Mouse (Mus musculus): ENCODE data around the gene Apoe. TPM values are rescaled to one million over a fixed set of nuclear protein-coding genes. Genes with fewer than 3 reads are reported as not detected.

Gene Apoe
- polyA plus RNA-seq (2012; fragmentation: generic; extraction: Trizol): 10 to 100 TPM in 1 of 2 experiments, under 1 TPM in 1; 0.54 to 25.5 TPM

GRCm38 (mm10) chr7:19698907-19699826 lies at the start of gene Apoe:
Apoe (minus strand) TSS chr7:19699188.

DNA sequence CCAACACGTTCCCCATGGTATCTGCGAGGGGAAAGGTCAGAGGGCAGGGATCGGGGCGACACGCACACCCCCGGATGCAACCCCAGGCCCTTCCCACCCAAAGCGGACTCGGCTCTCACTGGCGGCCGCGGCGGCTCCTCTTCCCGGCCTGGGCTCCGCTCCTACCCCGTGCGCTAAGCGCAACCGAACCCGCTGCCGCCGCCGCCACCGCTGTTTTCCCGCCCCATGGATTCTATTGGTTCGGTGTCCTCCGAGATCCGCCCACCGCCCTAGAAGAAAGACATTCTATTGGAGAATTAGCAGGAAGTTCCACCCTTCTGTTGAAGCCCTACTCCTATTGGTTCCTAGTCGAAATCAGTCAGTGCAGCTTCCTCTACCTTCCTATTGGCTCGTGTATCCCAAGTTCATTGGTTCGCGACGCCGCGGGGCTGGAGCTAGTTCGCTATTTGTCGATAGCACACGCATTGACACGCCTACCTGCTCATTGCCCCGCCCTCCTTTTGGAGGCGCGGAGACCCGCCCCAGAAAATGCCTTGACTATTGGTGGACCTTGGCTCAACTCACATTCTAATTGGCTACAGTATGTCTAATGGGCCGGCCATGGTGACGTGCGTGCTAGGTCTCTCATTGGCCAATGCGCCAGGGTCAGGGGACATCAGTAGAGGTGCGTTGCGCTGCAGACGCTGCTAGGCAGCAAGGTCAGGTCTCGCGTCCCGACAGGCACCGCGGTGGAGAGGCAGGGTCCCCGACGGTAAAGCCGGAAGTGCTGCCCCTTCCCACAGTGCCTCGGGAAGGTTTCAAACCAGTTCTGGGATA lies 16.5 kb upstream of the Apoe start, which contains the start of gene Tomm40:
TSS of gene Tomm40 (minus strand) at position 200 of the 816 bp plus-strand sequence.

DNA sequence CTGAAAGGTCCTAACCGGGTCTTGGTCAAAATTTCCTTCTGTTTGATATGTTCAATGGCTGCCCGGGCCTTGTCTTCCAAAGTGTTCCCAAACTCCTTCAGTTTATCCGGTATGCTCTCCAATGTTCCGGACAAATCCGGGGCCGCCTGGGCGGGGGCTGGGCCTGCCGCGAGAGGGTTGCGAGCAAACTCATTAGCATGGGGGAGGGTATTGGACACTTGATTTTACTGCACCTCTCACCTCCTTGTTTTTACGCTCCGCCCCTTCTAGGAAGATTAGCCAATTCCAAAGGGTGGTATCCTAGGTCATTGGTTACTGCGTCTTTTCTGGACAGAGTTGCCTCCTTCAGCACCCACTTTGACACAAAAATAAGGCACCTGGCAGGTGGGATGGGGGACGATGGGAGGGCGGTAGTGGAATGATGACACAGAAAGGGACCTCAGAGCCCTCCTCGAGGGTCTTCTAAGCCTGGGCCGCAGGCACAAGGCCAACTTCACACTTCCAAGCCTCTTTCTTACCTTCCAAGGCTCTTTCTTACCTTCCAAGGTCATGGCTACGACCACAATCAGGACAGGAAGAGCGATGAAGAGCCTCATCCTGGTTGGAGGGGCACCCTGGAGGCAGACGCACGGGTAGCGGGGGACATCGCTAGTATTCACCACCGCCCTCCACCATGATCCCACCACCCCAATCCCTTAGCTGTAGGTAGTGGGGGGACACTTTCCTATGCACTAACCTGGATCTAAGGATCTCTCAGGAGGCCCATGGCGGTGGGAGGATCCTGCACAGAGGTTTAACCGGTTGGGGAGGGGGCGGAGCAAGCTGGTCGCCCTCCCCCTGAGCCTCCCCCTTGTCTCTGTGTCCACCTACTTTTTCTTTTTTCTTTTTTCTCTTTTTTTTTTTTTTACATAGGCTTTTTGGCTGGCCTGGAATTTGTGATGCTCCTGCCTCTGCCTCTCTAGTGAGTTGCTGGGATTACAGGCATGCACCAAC lies 6.8 kb downstream of the Apoe start, which contains the start of gene Apoc1:
TSS of gene Apoc1 (minus strand) at position 788 of the 993 bp plus-strand sequence.

DNA sequence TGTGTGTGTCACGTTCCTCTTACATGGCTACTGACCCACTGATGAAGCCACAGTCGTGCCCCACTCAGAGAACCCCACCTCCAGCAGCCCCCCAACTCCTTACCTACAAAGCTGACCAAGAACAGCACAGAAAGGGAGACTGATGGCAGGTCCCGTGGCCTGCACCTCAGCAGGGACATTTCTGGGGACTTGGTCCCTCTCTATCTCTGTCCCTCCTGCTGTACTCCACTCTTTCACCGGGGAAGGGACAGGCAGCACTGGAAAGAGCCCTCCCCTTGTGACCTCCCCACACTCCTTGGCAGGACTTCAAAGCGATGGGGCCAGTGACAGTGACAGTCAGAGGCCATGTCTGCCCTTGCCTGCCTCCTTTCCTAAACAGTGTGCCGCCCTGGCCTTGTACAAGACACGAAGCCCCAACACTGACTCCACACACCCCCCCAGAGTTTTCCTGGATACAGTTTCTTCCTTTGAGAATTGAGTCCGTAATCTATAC lies 17.7 kb downstream of the Apoe start, which contains the start of the genes Gm44805 and Apoc4:
TSS of gene Gm44805 (minus strand) at position 222 of the 493 bp plus-strand sequence.
TSS of gene Apoc4 (minus strand) at position 278 of the 493 bp plus-strand sequence.

DNA sequence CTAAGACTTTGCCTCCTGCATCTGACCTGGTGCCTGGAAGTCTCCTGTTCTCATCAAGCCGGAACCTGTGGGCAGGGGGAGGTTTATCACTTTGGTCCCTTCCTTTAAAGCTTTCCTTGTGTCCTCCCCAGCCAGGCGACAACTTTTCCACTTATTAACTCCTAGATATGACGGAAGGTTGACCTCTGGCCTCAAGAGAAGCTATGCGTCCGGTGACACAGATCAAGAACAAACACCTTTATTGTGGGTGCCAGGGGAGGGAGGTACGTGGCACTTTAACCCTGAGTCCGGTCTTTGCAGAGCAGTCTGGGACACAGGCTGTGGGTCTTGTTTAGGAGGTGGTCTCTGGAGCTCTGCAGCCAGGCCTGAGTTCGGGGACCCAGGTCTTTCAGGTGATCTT lies 21.1 kb downstream of the Apoe start, which contains the start of gene Apoc2:
TSS of gene Apoc2 (minus strand) at position 70 of the 400 bp plus-strand sequence.

DNA sequence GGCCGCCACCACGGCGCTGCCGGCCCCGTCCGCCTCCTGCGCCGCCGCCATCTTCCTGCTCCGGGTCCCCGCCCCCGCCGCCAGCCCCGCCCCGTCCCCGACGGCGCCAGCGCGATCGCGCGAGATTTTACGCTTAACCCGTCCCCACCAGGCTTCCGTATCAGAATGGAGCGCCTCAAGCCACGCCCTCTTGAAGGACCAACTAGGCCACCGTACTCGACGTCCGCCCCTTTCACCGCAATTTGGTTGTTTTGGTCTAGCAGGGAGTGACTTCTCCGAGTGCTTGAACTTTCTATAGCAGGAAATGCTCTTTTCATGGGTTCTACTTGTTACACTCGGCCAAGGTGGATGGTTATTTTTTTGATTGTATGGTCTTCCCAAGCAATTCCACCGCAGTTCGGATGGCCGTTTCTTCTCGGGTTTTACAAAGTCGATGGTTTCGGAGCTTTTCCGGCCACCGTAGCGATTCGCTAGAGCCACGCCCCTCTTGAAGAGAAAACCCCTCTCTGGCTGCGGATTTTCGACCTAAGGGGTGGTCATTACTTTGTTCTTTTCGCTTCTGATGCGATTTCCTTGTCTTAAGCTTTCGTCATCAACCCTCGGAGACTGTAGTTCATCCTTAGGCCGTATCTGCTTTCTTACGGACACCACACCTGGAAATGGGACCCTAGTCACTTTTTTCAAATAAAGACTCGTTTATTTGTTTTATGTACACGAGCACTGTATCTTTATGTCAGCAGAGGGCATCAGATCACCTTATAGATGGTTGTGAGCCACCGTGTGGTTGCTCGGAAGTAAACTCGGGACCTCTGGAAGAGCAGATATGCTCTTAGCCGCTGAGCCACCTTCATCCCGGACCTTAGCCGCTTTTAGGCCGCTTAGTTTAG lies 33.8 kb downstream of the Apoe start, which contains the start of gene Clptm1:
TSS of gene Clptm1 (minus strand) at position 79 of the 887 bp plus-strand sequence.

Other genes with a start within 250 kb of the Apoe start
- gene Mark4, start 240.4 kb downstream of the Apoe start, polyA plus RNA-seq (2012; fragmentation: generic; extraction: Trizol): 10 to 100 TPM in 1 of 2 experiments, 1 to 10 TPM in 1; 7.2 to 16.0 TPM
- under 1 TPM; 0.06 to 0.08 TPM for gene Exoc3l2, start 235.9 kb downstream of the Apoe start, polyA plus RNA-seq (2012; fragmentation: generic; extraction: Trizol)
- 1 to 10 TPM; 2.8 to 7.6 TPM for gene Bloc1s3, start 190.8 kb downstream of the Apoe start, polyA plus RNA-seq (2012; fragmentation: generic; extraction: Trizol)
- 100 to 1,000 TPM in 1 of 2 experiments, 10 to 100 TPM in 1; 46.3 to 112 TPM for gene Trappc6a, start 190.8 kb downstream of the Apoe start, polyA plus RNA-seq (2012; fragmentation: generic; extraction: Trizol)
- gene Nkpd1, start 181.3 kb downstream of the Apoe start, polyA plus RNA-seq (2012; fragmentation: generic; extraction: Trizol): under 1 TPM; 0.01 to 0.32 TPM
- gene Ppp1r37, start 136.1 kb downstream of the Apoe start, polyA plus RNA-seq (2012; fragmentation: generic; extraction: Trizol): 10 to 100 TPM; 33.3 to 45.0 TPM
- gene Zfp296, start 121.9 kb downstream of the Apoe start, polyA plus RNA-seq (2012; fragmentation: generic; extraction: Trizol): under 1 TPM in 1 of 2 experiments, not detected in 1; 0.07 TPM
- gene Gemin7, start 121.6 kb downstream of the Apoe start, polyA plus RNA-seq (2012; fragmentation: generic; extraction: Trizol): 100 to 1,000 TPM; 127 to 141 TPM
- 10 to 100 TPM; 11.9 to 28.1 TPM for gene Clasrp, start 94.7 kb downstream of the Apoe start, polyA plus RNA-seq (2012; fragmentation: generic; extraction: Trizol)
- gene Relb, start 69.8 kb downstream of the Apoe start, polyA plus RNA-seq (2012; fragmentation: generic; extraction: Trizol): 10 to 100 TPM; 11.9 to 33.1 TPM
- gene Clptm1, start 34.2 kb downstream of the Apoe start, polyA plus RNA-seq (2012; fragmentation: generic; extraction: Trizol): 10 to 100 TPM; 82.8 to 99.6 TPM
- gene Apoc2, start 21.2 kb downstream of the Apoe start, polyA plus RNA-seq (2012; fragmentation: generic; extraction: Trizol): under 1 TPM in 1 of 2 experiments, not detected in 1; 0.94 TPM
- not detected for gene Gm44805, start 17.8 kb downstream of the Apoe start, polyA plus RNA-seq (2012; fragmentation: generic; extraction: Trizol)
- gene Apoc4, start 17.7 kb downstream of the Apoe start, polyA plus RNA-seq (2012; fragmentation: generic; extraction: Trizol): 1 to 10 TPM in 1 of 2 experiments, not detected in 1; 4.6 TPM
- gene Apoc1, start 6.5 kb downstream of the Apoe start, polyA plus RNA-seq (2012; fragmentation: generic; extraction: Trizol): 10 to 100 TPM in 1 of 2 experiments, not detected in 1; 23.3 TPM
- gene Tomm40, start 16.2 kb upstream of the Apoe start, polyA plus RNA-seq (2012; fragmentation: generic; extraction: Trizol): 100 to 1,000 TPM in 1 of 2 experiments, 10 to 100 TPM in 1; 73.6 to 172 TPM
- gene Nectin2, start 51.3 kb upstream of the Apoe start, polyA plus RNA-seq (2012; fragmentation: generic; extraction: Trizol): 10 to 100 TPM; 10.7 to 22.9 TPM
- gene Bcam, start 71.8 kb upstream of the Apoe start, polyA plus RNA-seq (2012; fragmentation: generic; extraction: Trizol): under 1 TPM; 0.04 to 0.12 TPM
- gene Cblc, start 97.6 kb upstream of the Apoe start, polyA plus RNA-seq (2012; fragmentation: generic; extraction: Trizol): under 1 TPM in 1 of 2 experiments, not detected in 1; 0.06 TPM
- gene Bcl3, start 123.6 kb upstream of the Apoe start, polyA plus RNA-seq (2012; fragmentation: generic; extraction: Trizol): 10 to 100 TPM in 1 of 2 experiments, 1 to 10 TPM in 1; 3.7 to 20.3 TPM
- gene Gm19345, start 152.8 kb upstream of the Apoe start, polyA plus RNA-seq (2012; fragmentation: generic; extraction: Trizol): under 1 TPM in 1 of 2 experiments, not detected in 1; 0.12 TPM
- under 1 TPM in 1 of 2 experiments, not detected in 1; 0.04 TPM for gene Ceacam16, start 162.1 kb upstream of the Apoe start, polyA plus RNA-seq (2012; fragmentation: generic; extraction: Trizol)
- not detected for gene Ceacam19, start 188.8 kb upstream of the Apoe start, polyA plus RNA-seq (2012; fragmentation: generic; extraction: Trizol)
- gene Pvr, start 222.0 kb upstream of the Apoe start, polyA plus RNA-seq (2012; fragmentation: generic; extraction: Trizol): 1 to 10 TPM; 5.5 to 6.8 TPM

All from C3H10T1/2 (cell line).